Mouse (Mus musculus): ENCODE data around the gene Dnm3.

DNA sequence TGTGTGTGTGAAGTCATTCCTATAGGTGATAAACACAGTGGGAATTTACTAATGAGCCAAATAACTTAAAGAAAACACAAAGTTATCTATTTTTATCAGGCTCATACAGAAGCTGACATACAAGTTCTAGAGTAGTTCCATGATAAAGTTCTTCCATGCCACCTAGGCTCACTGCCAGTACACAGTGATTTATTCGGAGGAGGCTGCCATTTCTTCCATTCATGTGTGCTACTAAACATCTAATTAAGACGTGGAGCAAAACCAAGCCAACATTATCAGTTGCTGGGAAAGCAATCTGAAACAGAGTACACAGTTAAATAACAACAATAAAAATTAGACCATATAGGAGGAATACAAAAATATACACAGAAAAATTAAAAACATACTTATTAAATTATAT, 150.2 kb downstream of the Dnm3 start:
- TF ChIP-seq CTCF (IDR thresholded peaks at IDR 0.05; ENCODE audit: control insufficient read depth, insufficient read depth, low read length) (no peak), POLR2A (IDR thresholded peaks at IDR 0.05; ENCODE audit: borderline replicate concordance, control insufficient read depth, low read depth, low read length) (no peak)
